11 mouse cellular contexts compared by ENCODE assay signal in the genomic region with DNA sequence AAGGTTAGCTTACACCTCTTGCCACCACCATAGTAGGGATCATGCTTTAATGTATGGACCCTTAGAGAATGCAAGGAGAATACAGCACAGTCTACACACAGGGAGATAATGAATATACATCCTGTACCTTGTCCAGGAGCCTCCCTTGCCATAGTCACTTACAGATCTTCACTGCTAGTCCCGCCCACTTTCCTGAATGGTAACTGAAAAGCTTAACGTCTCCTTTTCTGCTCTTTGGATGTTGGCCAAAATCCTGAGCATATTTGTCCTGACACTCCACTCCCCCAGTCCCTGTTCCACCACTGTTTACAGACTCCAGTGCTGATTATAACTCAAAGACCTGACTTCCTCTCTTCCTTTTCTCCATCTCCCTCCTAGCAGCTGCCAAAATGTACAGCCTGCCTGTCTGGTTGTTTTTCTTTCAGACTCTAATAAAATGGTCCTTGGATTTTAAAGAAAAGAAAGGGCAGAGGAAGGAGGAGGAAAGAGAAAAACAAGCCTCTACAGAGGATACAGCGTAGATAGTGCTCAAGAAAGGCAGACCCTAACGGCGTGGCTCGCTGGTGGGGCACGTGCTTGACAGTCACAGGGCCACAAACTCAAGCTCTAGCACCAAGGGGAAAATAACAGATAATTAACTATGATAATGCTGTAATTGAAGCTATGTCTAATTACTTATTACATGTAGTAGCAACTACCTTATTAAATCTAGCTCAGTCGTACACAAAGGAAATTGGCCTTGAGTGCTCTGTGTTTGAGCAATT. TPM values are rescaled to one million over a fixed set of nuclear protein-coding genes. Genes with fewer than 3 reads are reported as not detected.
DNase-seq lines count a peak whose midpoint lies in the region; ATAC-seq lines count a peak whose summit lies in the region.
"Had no signal": no experiment of that assay in that cellular context is flagged by ENCODE, and none has a peak within 500 bp of the region (broad histone marks: within the 10 kb centered on the region; RNA-seq: fewer than 3 reads in every experiment).

No protein-coding gene starts in this region.

- H3K27ac ChIP-seq in hindbrain, embryonic 13.5 days = peak overlapping the region; percentile 67
- no peak overlapping the region for H3K27ac ChIP-seq in hindbrain, embryonic 16.5 days (ENCODE audit: low read depth, low read length)
- H3K27ac ChIP-seq in midbrain, embryonic 15.5 days = 0 out of 2 replicates have a peak overlapping the region, but pooled peaks have one; percentile 17
- no peak overlapping the region for H3K27ac ChIP-seq in midbrain, embryonic 11.5 days (ENCODE audit: low read depth, low read length)
- peak overlapping the region; percentile 71 for H3K27ac ChIP-seq in heart, embryonic 16.5 days (ENCODE audit: low read length)
- H3K27ac ChIP-seq: left cerebral cortex, adult 2 months; liver, embryonic 15.5 days had no signal

- DNase-seq in midbrain, embryonic 11.5 days (ENCODE audit: low spot score, missing footprints) = no peak
- DNase-seq in lung, postnatal 36 days = peak; percentile 55
- DNase-seq in spleen, postnatal 10 days (ENCODE audit: low spot score in 2 of 2) = no peak

- no peaks in the 10 kb centered on the region for H3K27me3 ChIP-seq in hindbrain, embryonic 13.5 days
- no peaks in the 10 kb centered on the region for H3K27me3 ChIP-seq in hindbrain, embryonic 16.5 days (replicated peaks; ENCODE audit: control insufficient read depth, insufficient read depth, low read length)
- no peaks in the 10 kb centered on the region for H3K27me3 ChIP-seq in midbrain, embryonic 15.5 days (replicated peaks)
- no peaks in the 10 kb centered on the region for H3K27me3 ChIP-seq in midbrain, embryonic 11.5 days (ENCODE audit: control insufficient read depth, insufficient read depth, low read length)
- no peaks in the 10 kb centered on the region for H3K27me3 ChIP-seq in heart, embryonic 16.5 days (ENCODE audit: control insufficient read depth, insufficient read depth, low read length)
- H3K27me3 ChIP-seq: CH12.LX; liver, embryonic 15.5 days had no signal

- ATAC-seq in hindbrain, embryonic 13.5 days (ENCODE audit: low FRiP score) = 0 out of 2 replicates have a peak, but pooled peaks have one; percentile 24
- no peak; the same call in 1 of the 2 replicates for ATAC-seq in hindbrain, embryonic 16.5 days
- ATAC-seq in midbrain, embryonic 15.5 days (replicated peaks) = no peak
- ATAC-seq in midbrain, embryonic 11.5 days (ENCODE audit: low FRiP score) = no peak
- ATAC-seq in heart, embryonic 16.5 days (replicated peaks; ENCODE audit: extremely low read depth, insufficient read depth, low FRiP score) = peak; percentile 76
- ATAC-seq in granulocyte monocyte progenitor cell, adult 5-6 weeks (replicated peaks; ENCODE audit: poor library complexity, severe bottlenecking) = no peak

- H3K4me3 ChIP-seq in hindbrain, embryonic 13.5 days = no peak overlapping the region
- H3K4me3 ChIP-seq in hindbrain, embryonic 16.5 days (ENCODE audit: low read length) = no peak overlapping the region
- no peak overlapping the region for H3K4me3 ChIP-seq in midbrain, embryonic 15.5 days
- no peak overlapping the region for H3K4me3 ChIP-seq in midbrain, embryonic 11.5 days (ENCODE audit: low read depth, low read length)
- H3K4me3 ChIP-seq in heart, embryonic 16.5 days (ENCODE audit: low read length) = no peak overlapping the region
- H3K4me3 ChIP-seq: left cerebral cortex, adult 2 months; liver, embryonic 15.5 days had no signal

- no peak overlapping the region for H3K4me2 ChIP-seq in hindbrain, embryonic 13.5 days
- H3K4me2 ChIP-seq in hindbrain, embryonic 16.5 days (ENCODE audit: low read length) = no peak overlapping the region
- H3K4me2 ChIP-seq in midbrain, embryonic 15.5 days = no peak overlapping the region
- H3K4me2 ChIP-seq in midbrain, embryonic 11.5 days = no peak overlapping the region
- 0 out of 2 replicates have a peak overlapping the region, but pooled peaks have one; percentile 6 for H3K4me2 ChIP-seq in heart, embryonic 16.5 days (ENCODE audit: low read depth, low read length)
- H3K4me2 ChIP-seq: liver, embryonic 15.5 days had no signal

- H3K9me3 ChIP-seq in hindbrain, embryonic 13.5 days = no peaks in the 10 kb centered on the region
- H3K9me3 ChIP-seq in hindbrain, embryonic 16.5 days (ENCODE audit: control insufficient read depth, low read length) = no peaks in the 10 kb centered on the region
- H3K9me3 ChIP-seq in midbrain, embryonic 15.5 days = no peaks in the 10 kb centered on the region
- H3K9me3 ChIP-seq in midbrain, embryonic 11.5 days (ENCODE audit: control insufficient read depth, low read length) = no peaks in the 10 kb centered on the region
- H3K9me3 ChIP-seq in heart, embryonic 16.5 days (replicated peaks; ENCODE audit: control insufficient read depth, low read length) = no peaks in the 10 kb centered on the region
- H3K9me3 ChIP-seq: liver, embryonic 15.5 days had no signal

- H3K4me1 ChIP-seq in hindbrain, embryonic 13.5 days (replicated peaks) = peaks cover 10% of the 10 kb centered on the region
- H3K4me1 ChIP-seq in hindbrain, embryonic 16.5 days (ENCODE audit: control insufficient read depth, insufficient read depth, low read depth, low read length) = peaks cover 3% of the 10 kb centered on the region; the same call in 1 of the 2 replicates
- no peaks in the 10 kb centered on the region for H3K4me1 ChIP-seq in midbrain, embryonic 15.5 days
- H3K4me1 ChIP-seq in midbrain, embryonic 11.5 days (ENCODE audit: control insufficient read depth, insufficient read depth, low read length) = no peaks in the 10 kb centered on the region
- H3K4me1 ChIP-seq in heart, embryonic 16.5 days (ENCODE audit: control insufficient read depth, insufficient read depth, low read length) = peaks cover 13% of the 10 kb centered on the region
- H3K4me1 ChIP-seq: liver, embryonic 15.5 days had no signal

- WGBS in hindbrain, embryonic 13.5 days = 68% methylated on average over 8 of the region's 8 CpGs
- 58% methylated on average over 8 of the region's 8 CpGs for WGBS in hindbrain, embryonic 16.5 days
- 69% methylated on average over 8 of the region's 8 CpGs for WGBS in midbrain, embryonic 15.5 days
- 91% methylated on average over 8 of the region's 8 CpGs for WGBS in midbrain, embryonic 11.5 days
- WGBS in heart, embryonic 16.5 days = 51% methylated on average over 8 of the region's 8 CpGs

- no peak overlapping the region for H3K9ac ChIP-seq in hindbrain, embryonic 13.5 days
- no peak overlapping the region for H3K9ac ChIP-seq in hindbrain, embryonic 16.5 days (ENCODE audit: low read depth, low read length)
- H3K9ac ChIP-seq in midbrain, embryonic 15.5 days = no peak overlapping the region
- no peak overlapping the region for H3K9ac ChIP-seq in midbrain, embryonic 11.5 days (ENCODE audit: low read length)
- no peak overlapping the region for H3K9ac ChIP-seq in heart, embryonic 16.5 days (ENCODE audit: low read length)
- H3K9ac ChIP-seq: liver, embryonic 15.5 days had no signal

- H3K36me3 ChIP-seq in hindbrain, embryonic 13.5 days = peaks cover 52% of the 10 kb centered on the region
- H3K36me3 ChIP-seq in hindbrain, embryonic 16.5 days (ENCODE audit: control insufficient read depth, insufficient read depth, low read length) = peaks cover 30% of the 10 kb centered on the region
- peaks cover 18% of the 10 kb centered on the region; the same call in 1 of the 2 replicates for H3K36me3 ChIP-seq in midbrain, embryonic 15.5 days (replicated peaks)
- H3K36me3 ChIP-seq in midbrain, embryonic 11.5 days (ENCODE audit: control insufficient read depth, insufficient read depth, low read length) = peaks cover 8% of the 10 kb centered on the region
- peaks cover 19% of the 10 kb centered on the region for H3K36me3 ChIP-seq in heart, embryonic 16.5 days (ENCODE audit: control insufficient read depth, insufficient read depth)

RNA-seq across cellular contexts. Expression of gene Ric8b, which starts 59.4 kb away (rescaled TPM):
- 49.6 and 49.9 TPM in 2 replicates for polyA plus RNA-seq in hindbrain, embryonic 13.5 days (2015; fragmentation: Nextera tagmentation; extraction: Ambion mirVana)
- 43.0 and 48.3 TPM in 2 replicates for polyA plus RNA-seq in hindbrain, embryonic 16.5 days (2015; fragmentation: Nextera tagmentation; extraction: Ambion mirVana)
- polyA plus RNA-seq in midbrain, embryonic 15.5 days (2015; fragmentation: Nextera tagmentation; extraction: Ambion mirVana) = 48.3 and 51.8 TPM in 2 replicates
- polyA plus RNA-seq in midbrain, embryonic 11.5 days (2014; fragmentation: Nextera tagmentation; extraction: Ambion mirVana) = 25.0 and 27.3 TPM in 2 replicates
- 15.7 and 16.1 TPM in 2 replicates for polyA plus RNA-seq in heart, embryonic 16.5 days (2015; fragmentation: Nextera tagmentation; extraction: Ambion mirVana)
- 15.1 and 17.7 TPM in 2 replicates for total RNA-seq in granulocyte monocyte progenitor cell, adult 5-6 weeks (2014; fragmentation: Nextera tagmentation)
- 16.6 and 17.8 TPM in 2 replicates for total RNA-seq in granulocyte monocyte progenitor cell, adult 5-6 weeks (2017)

Comparison
In these comparisons a context has a peak if more than half of its experiments do, and no peak if none do; other contexts are left out.
1. ATAC-seq: peak in hindbrain, embryonic 13.5 days (single experiment) and heart, embryonic 16.5 days (single experiment); none in hindbrain, embryonic 16.5 days (single experiment), midbrain, embryonic 15.5 days (single experiment), midbrain, embryonic 11.5 days (single experiment) and granulocyte monocyte progenitor cell, adult 5-6 weeks (single experiment).
2. H3K27ac ChIP-seq: peak in hindbrain, embryonic 13.5 days (single experiment), midbrain, embryonic 15.5 days (single experiment) and heart, embryonic 16.5 days (single experiment); none in hindbrain, embryonic 16.5 days (single experiment) and midbrain, embryonic 11.5 days (single experiment).